Mouse (Mus musculus): Measurements from ENCODE around the gene Pik3c2b. TPM values are rescaled to one million over a fixed set of nuclear protein-coding genes. Genes with fewer than 3 reads are reported as not detected.

Pik3c2b gene
- polyA plus RNA-seq, 1 experiment from 2014 or later, result 8.3 TPM

- no peak overlapping the region for H3K4me3 ChIP-seq (replicated peaks)
- no peaks in the 10 kb centered on the region for H3K27me3 ChIP-seq (replicated peaks)
- H3K27ac ChIP-seq, result no peak overlapping the region; the same call in 1 of the 2 replicates
- no peaks in the 10 kb centered on the region for H3K36me3 ChIP-seq
- H3K4me1 ChIP-seq, result peaks cover 14% of the 10 kb centered on the region; the same call in 1 of the 2 replicates
- no peak overlapping the region for H3K9ac ChIP-seq
- ATAC-seq (ENCODE audit: insufficient read depth, low FRiP score, low read depth), result peak; percentile 73
- WGBS, result 71% methylated on average over 3 of the region's 3 CpGs
- H3K9me3 ChIP-seq, result no peaks in the 10 kb centered on the region
- H3K4me2 ChIP-seq, result no peak overlapping the region
These were observed 73.4 kb downstream of the Pik3c2b start for GRCm38 (mm10) chr1:133118844-133119243.

GRCm38 (mm10) chr1:133119931-133120712 lies 74.7 kb downstream of the Pik3c2b start:
- Histone ChIP-seq H3K36me3 (no peaks in the 10 kb centered on the region), H3K9me3 (no peaks in the 10 kb centered on the region), H3K27ac (peak overlapping the region; percentile 66; the same call in 1 of the 2 replicates), H3K4me1 (peaks cover 14% of the 10 kb centered on the region; the same call in 1 of the 2 replicates), H3K9ac (no peak overlapping the region), H3K27me3 (replicated peaks) (no peaks in the 10 kb centered on the region), H3K4me3 (replicated peaks) (no peak overlapping the region), H3K4me2 (peak overlapping the region; percentile 6; the same call in 1 of the 2 replicates)
- peak; percentile 41; the same call in 1 of the 2 replicates for ATAC-seq (ENCODE audit: insufficient read depth, low FRiP score, low read depth)
- 34% methylated on average over 7 of the region's 7 CpGs for WGBS

GRCm38 (mm10) chr1:133121246-133121645 lies 75.8 kb downstream of the Pik3c2b start:
- ATAC-seq (ENCODE audit: insufficient read depth, low FRiP score, low read depth), result no peak
- no peaks in the 10 kb centered on the region for H3K9me3 ChIP-seq
- H3K36me3 ChIP-seq, result no peaks in the 10 kb centered on the region
- no peak overlapping the region for H3K4me2 ChIP-seq
- H3K9ac ChIP-seq, result no peak overlapping the region
- H3K4me1 ChIP-seq, result peaks cover 14% of the 10 kb centered on the region; the same call in 1 of the 2 replicates
- H3K4me3 ChIP-seq (replicated peaks), result no peak overlapping the region
- no peak overlapping the region for H3K27ac ChIP-seq
- H3K27me3 ChIP-seq (replicated peaks), result no peaks in the 10 kb centered on the region
- WGBS, result 52% methylated on average over 6 of the region's 6 CpGs

GRCm38 (mm10) chr1:133124137-133124536 lies 78.7 kb downstream of the Pik3c2b start:
- Histone ChIP-seq H3K4me2 (no peak overlapping the region), H3K27me3 (replicated peaks) (no peaks in the 10 kb centered on the region), H3K9ac (no peak overlapping the region), H3K4me3 (replicated peaks) (no peak overlapping the region), H3K27ac (no peak overlapping the region), H3K9me3 (no peaks in the 10 kb centered on the region), H3K4me1 (peaks cover 11% of the 10 kb centered on the region; the same call in 1 of the 2 replicates), H3K36me3 (no peaks in the 10 kb centered on the region)
- 71% methylated on average over 6 of the region's 6 CpGs for WGBS
- ATAC-seq (ENCODE audit: insufficient read depth, low FRiP score, low read depth), result no peak

GRCm38 (mm10) chr1:133125640-133126364 lies 80.3 kb downstream of the Pik3c2b start:
- 84% methylated on average over 9 of the region's 9 CpGs for WGBS
- H3K36me3 ChIP-seq, result no peaks in the 10 kb centered on the region
- no peak overlapping the region for H3K4me2 ChIP-seq

GRCm38 (mm10) chr1:133126365-133126740 lies 80.9 kb downstream of the Pik3c2b start:
- no peaks in the 10 kb centered on the region for H3K27me3 ChIP-seq (replicated peaks)
- H3K9ac ChIP-seq, result no peak overlapping the region
- no peak overlapping the region for H3K27ac ChIP-seq
- H3K36me3 ChIP-seq, result no peaks in the 10 kb centered on the region
- peaks cover 9% of the 10 kb centered on the region; the same call in 1 of the 2 replicates for H3K4me1 ChIP-seq
- H3K4me3 ChIP-seq (replicated peaks), result no peak overlapping the region
- H3K9me3 ChIP-seq, result no peaks in the 10 kb centered on the region
- WGBS, result 74% methylated on average over 4 of the region's 4 CpGs
- no peak for ATAC-seq (ENCODE audit: insufficient read depth, low FRiP score, low read depth)
- no peak overlapping the region for H3K4me2 ChIP-seq

More at GRCm38 (mm10) chr1:133125640-133126364, 80.3 kb downstream of the Pik3c2b start:
- H3K27ac ChIP-seq, result no peak overlapping the region
- no peaks in the 10 kb centered on the region for H3K27me3 ChIP-seq (replicated peaks)
- H3K9me3 ChIP-seq, result no peaks in the 10 kb centered on the region
- ATAC-seq (ENCODE audit: insufficient read depth, low FRiP score, low read depth), result no peak
- peaks cover 14% of the 10 kb centered on the region; the same call in 1 of the 2 replicates for H3K4me1 ChIP-seq
- no peak overlapping the region for H3K9ac ChIP-seq
- H3K4me3 ChIP-seq (replicated peaks), result no peak overlapping the region

GRCm38 (mm10) chr1:133127328-133127727 lies 81.9 kb downstream of the Pik3c2b start:
- H3K4me2 ChIP-seq, result no peak overlapping the region
- no peaks in the 10 kb centered on the region for H3K9me3 ChIP-seq
- H3K4me1 ChIP-seq, result peaks cover 7% of the 10 kb centered on the region; the same call in 1 of the 2 replicates
- H3K9ac ChIP-seq, result no peak overlapping the region
- no peaks in the 10 kb centered on the region for H3K36me3 ChIP-seq
- no peak for ATAC-seq (ENCODE audit: insufficient read depth, low FRiP score, low read depth)
- 56% methylated on average over 9 of the region's 9 CpGs for WGBS
- no peaks in the 10 kb centered on the region for H3K27me3 ChIP-seq (replicated peaks)
- H3K27ac ChIP-seq, result no peak overlapping the region
- no peak overlapping the region for H3K4me3 ChIP-seq (replicated peaks)

- Histone ChIP-seq H3K9ac (no peak overlapping the region), H3K4me3 (replicated peaks) (0 out of 2 replicates have a peak overlapping the region, but pooled peaks have one; percentile 0), H3K36me3 (no peaks in the 10 kb centered on the region), H3K27me3 (replicated peaks) (no peaks in the 10 kb centered on the region), H3K27ac (peak overlapping the region; percentile 97), H3K9me3 (no peaks in the 10 kb centered on the region), H3K4me1 (peaks cover 7% of the 10 kb centered on the region; the same call in 1 of the 2 replicates), H3K4me2 (peak overlapping the region; percentile 91; the same call in 1 of the 2 replicates)
- WGBS, result 41% methylated on average over 16 of the region's 16 CpGs
- ATAC-seq (ENCODE audit: insufficient read depth, low FRiP score, low read depth), result no peak
These were observed 84.2 kb downstream of the Pik3c2b start for GRCm38 (mm10) chr1:133129471-133130221.

- ATAC-seq (ENCODE audit: insufficient read depth, low FRiP score, low read depth), result peak; percentile 100
- Histone ChIP-seq H3K9me3 (no peaks in the 10 kb centered on the region), H3K9ac (peak within 1 kb of the TSS; percentile 89), H3K4me1 (peaks cover 14% of the 10 kb centered on the region), H3K4me2 (peak within 1 kb of the TSS; percentile 91), H3K27me3 (replicated peaks) (no peaks in the 10 kb centered on the region), H3K27ac (peak within 1 kb of the TSS; percentile 97), H3K36me3 (no peaks in the 10 kb centered on the region), H3K4me3 (replicated peaks) (peak within 1 kb of the TSS; percentile 84)
- under 1% methylated on average over 71 of the region's 72 CpGs for WGBS
These were observed 85.4 kb downstream of the Pik3c2b start, which contains the start of gene Ppp1r15b for GRCm38 (mm10) chr1:133130638-133131560. Gene Ppp1r15b, plus strand, starts transcription at chr1:133131143.

- H3K27me3 ChIP-seq (replicated peaks), result no peaks in the 10 kb centered on the region
- peaks cover 15% of the 10 kb centered on the region for H3K4me1 ChIP-seq
- H3K36me3 ChIP-seq, result peaks cover 4% of the 10 kb centered on the region; the same call in 1 of the 2 replicates
- H3K9me3 ChIP-seq, result no peaks in the 10 kb centered on the region
- peak overlapping the region; percentile 84 for H3K4me3 ChIP-seq (replicated peaks)
- H3K27ac ChIP-seq, result peak overlapping the region; percentile 97
- H3K4me2 ChIP-seq, result peak overlapping the region; percentile 91
- H3K9ac ChIP-seq, result peak overlapping the region; percentile 89
- ATAC-seq (ENCODE audit: insufficient read depth, low FRiP score, low read depth), result no peak
- WGBS, result under 1% methylated on average over 35 of the region's 35 CpGs
These were observed 86.1 kb downstream of the Pik3c2b start for GRCm38 (mm10) chr1:133131561-133131905.

Data from stomach, embryonic 15.5 days (tissue).